Mouse (Mus musculus) MEL (cell line): ENCODE results near the gene Phf21b. TPM values are rescaled to one million over a fixed set of nuclear protein-coding genes. Genes with fewer than 3 reads are reported as not detected.

Experiments
- DNase-seq: peaks from one replicate; pipeline ENCODE4 v3.0.0; 2011; ENCODE audit warnings: low read depth, low spot score
- H3K27ac ChIP-seq: 2 replicates; pipeline ENCODE4 v1.5.1; 2012; ENCODE audit warnings: low read depth, mild to moderate bottlenecking, control low read depth, low read length, moderate library complexity; ENCODE audit not compliant: control insufficient read depth
- H3K27me3 ChIP-seq, 2 experiments: fragments of 150-350 bp in 1 of 2; sonication (generic) in 1 of 2; 2 replicates each; pipeline ENCODE4 v1.6.1; 2012; ENCODE audit warnings: low read length in 2 of 2, mild to moderate bottlenecking in 2 of 2, improper control_type of control experiment in 1 of 2, moderate library complexity in 1 of 2; ENCODE audit not compliant: insufficient read depth in 2 of 2, control insufficient read depth in 1 of 2
- H3K36me3 ChIP-seq, 2 experiments: 2 replicates each; pipeline ENCODE4 v1.6.1; 2012 to 2014; ENCODE audit warnings: low read length in 2 of 2, improper control_type of control experiment in 1 of 2, inconsistent platforms in 1 of 2, mild to moderate bottlenecking in 1 of 2; ENCODE audit not compliant: insufficient read depth in 2 of 2, control insufficient read depth in 1 of 2
- H3K4me1 ChIP-seq, 2 experiments: fragments of 150-350 bp in 1 of 2; sonication (generic) in 1 of 2; 2 replicates each; pipeline ENCODE4 v1.6.1; 2012; ENCODE audit warnings: low read length in 2 of 2, improper control_type of control experiment in 1 of 2, mild to moderate bottlenecking in 1 of 2; ENCODE audit not compliant: insufficient read depth in 2 of 2, control insufficient read depth in 1 of 2
- H3K4me3 ChIP-seq, 2 experiments: fragments of 150-350 bp in 1 of 2; sonication (generic) in 1 of 2; 2 replicates each; pipeline ENCODE4 v1.5.1; 2012; ENCODE audit warnings: low read depth in 2 of 2, low read length in 2 of 2, mild to moderate bottlenecking in 2 of 2, moderate library complexity in 2 of 2, control low read depth in 1 of 2, improper control_type of control experiment in 1 of 2; ENCODE audit not compliant: control insufficient read depth in 1 of 2, insufficient read depth in 1 of 2
- H3K79me2 ChIP-seq: 2 replicates; pipeline ENCODE4 v1.6.1; 2012; ENCODE audit warnings: mild to moderate bottlenecking, low read length, moderate library complexity; ENCODE audit not compliant: control insufficient read depth, poor library complexity, insufficient read depth
- H3K9ac ChIP-seq: 2 replicates; pipeline ENCODE4 v1.6.1; 2012; ENCODE audit warnings: low read depth, mild to moderate bottlenecking, control low read depth, low read length, moderate library complexity; ENCODE audit not compliant: control insufficient read depth, poor library complexity, severe bottlenecking
- H3K9me3 ChIP-seq: fragments of 150-350 bp; sonication (generic); replicated peaks from 2 replicates; pipeline ENCODE4 v1.6.1; 2012; ENCODE audit warnings: mild to moderate bottlenecking, low read length, improper control_type of control experiment, moderate library complexity; ENCODE audit not compliant: insufficient read depth
- BHLHE40 ChIP-seq: IDR thresholded peaks from 2 replicates; pipeline ENCODE4 v1.6.1; 2012; ENCODE audit warnings: low read depth, mild to moderate bottlenecking, inconsistent platforms, low read length, improper control_type of control experiment, borderline replicate concordance
- CHD1 ChIP-seq: IDR thresholded peaks from 2 replicates; pipeline ENCODE4 v1.6.1; 2012; ENCODE audit warnings: low read depth, mild to moderate bottlenecking, inconsistent platforms, low read length, improper control_type of control experiment
- ELF1 ChIP-seq: IDR thresholded peaks from 2 replicates; pipeline ENCODE4 v1.6.1; 2014; ENCODE audit warnings: low read depth, mild to moderate bottlenecking, inconsistent platforms, low read length, improper control_type of control experiment, moderate library complexity
- EP300 ChIP-seq, 2 experiments: IDR thresholded peaks; 2 replicates each; pipeline ENCODE4 v1.6.1; 2011; ENCODE audit warnings: improper control_type of control experiment in 2 of 2, low read length in 2 of 2, low read depth in 1 of 2, mild to moderate bottlenecking in 1 of 2
- ETS1 ChIP-seq: IDR thresholded peaks from 2 replicates; pipeline ENCODE4 v1.6.1; 2012; ENCODE audit warnings: low read depth, mild to moderate bottlenecking, inconsistent platforms, low read length, improper control_type of control experiment, moderate library complexity
- GABPA ChIP-seq: IDR thresholded peaks from 2 replicates; pipeline ENCODE4 v1.6.1; 2012; ENCODE audit warnings: low read depth, mild to moderate bottlenecking, inconsistent platforms, low read length, improper control_type of control experiment, moderate library complexity
- JUND ChIP-seq: IDR thresholded peaks from 2 replicates; pipeline ENCODE4 v1.6.1; 2011; ENCODE audit warnings: low read depth, mild to moderate bottlenecking, improper control_type of control experiment, low read length
- MAFK ChIP-seq: IDR thresholded peaks from 2 replicates; pipeline ENCODE4 v1.6.1; 2011; ENCODE audit warnings: low read depth, mild to moderate bottlenecking, low read length, improper control_type of control experiment, borderline replicate concordance
- MAZ ChIP-seq: IDR thresholded peaks from 2 replicates; pipeline ENCODE4 v1.6.1; 2012; ENCODE audit warnings: low read depth, mild to moderate bottlenecking, inconsistent platforms, low read length, improper control_type of control experiment
- MYB ChIP-seq: IDR thresholded peaks from 2 replicates; pipeline ENCODE4 v1.6.1; 2011; ENCODE audit warnings: mild to moderate bottlenecking, low read depth, low read length, improper control_type of control experiment
- NELFE ChIP-seq: IDR thresholded peaks from 2 replicates; pipeline ENCODE4 v1.6.1; 2011; ENCODE audit warnings: low read depth, low read length, improper control_type of control experiment
- POLR2AphosphoS2 ChIP-seq: IDR thresholded peaks from 2 replicates; pipeline ENCODE4 v1.6.1; 2011; ENCODE audit warnings: low read length, improper control_type of control experiment
- POLR2AphosphoS5 ChIP-seq: IDR thresholded peaks from 2 replicates; pipeline ENCODE4 v1.6.1; 2012; ENCODE audit warnings: low read depth, borderline replicate concordance, mild to moderate bottlenecking, inconsistent platforms, low read length, moderate library complexity, mixed read lengths
- RCOR1 ChIP-seq: IDR thresholded peaks from 2 replicates; pipeline ENCODE4 v1.6.1; 2012; ENCODE audit warnings: low read depth, mild to moderate bottlenecking, inconsistent platforms, low read length, improper control_type of control experiment
- SIN3A ChIP-seq: IDR thresholded peaks from 2 replicates; pipeline ENCODE4 v1.6.1; 2012; ENCODE audit warnings: low read length, improper control_type of control experiment, inconsistent platforms
- SMC3 ChIP-seq: IDR thresholded peaks from 2 replicates; pipeline ENCODE4 v1.6.1; 2011; ENCODE audit warnings: low read depth, low read length, improper control_type of control experiment
- TCF12 ChIP-seq: IDR thresholded peaks from 2 replicates; pipeline ENCODE4 v1.6.1; 2014; ENCODE audit warnings: low read depth, mild to moderate bottlenecking, inconsistent platforms, low read length, improper control_type of control experiment, moderate library complexity
- UBTF ChIP-seq: IDR thresholded peaks from 2 replicates; pipeline ENCODE4 v1.6.1; 2012; ENCODE audit warnings: low read depth, mild to moderate bottlenecking, inconsistent platforms, low read length, improper control_type of control experiment, moderate library complexity, borderline replicate concordance; ENCODE audit not compliant: insufficient read depth
- USF1 ChIP-seq: IDR thresholded peaks from 2 replicates; pipeline ENCODE4 v1.6.1; 2014; ENCODE audit warnings: low read depth, mild to moderate bottlenecking, inconsistent platforms, low read length, improper control_type of control experiment, moderate library complexity
- USF2 ChIP-seq, 2 experiments: IDR thresholded peaks; 2 replicates each; pipeline ENCODE4 v1.6.1; 2011 to 2012; ENCODE audit warnings: improper control_type of control experiment in 2 of 2, low read length in 2 of 2, borderline replicate concordance in 1 of 2, inconsistent platforms in 1 of 2, low read depth in 1 of 2, mild to moderate bottlenecking in 1 of 2; ENCODE audit not compliant: insufficient read depth in 1 of 2
- ZC3H11A ChIP-seq: IDR thresholded peaks from 2 replicates; pipeline ENCODE4 v1.6.1; 2012; ENCODE audit warnings: low read depth, mild to moderate bottlenecking, inconsistent platforms, low read length, improper control_type of control experiment
- ZMIZ1 ChIP-seq: IDR thresholded peaks from 2 replicates; pipeline ENCODE4 v1.6.1; 2012; ENCODE audit warnings: low read depth, mild to moderate bottlenecking, inconsistent platforms, low read length, improper control_type of control experiment, moderate library complexity
- polyA plus RNA-seq, 2 experiments: library from polyadenylated mRNA; stranded (reverse) in 1 of 2; unstranded in 1 of 2; fragments of >175 nt in 1 of 2; fragments of >200 nt in 1 of 2; gene quantifications; 2 replicates each; pipeline versions ENCODE4 v1.2.1 to v1.2.4; 2012; ENCODE audit warnings: low replicate concordance in 2 of 2, low read depth in 1 of 2; ENCODE audit not compliant: insufficient read length in 2 of 2, insufficient read depth in 1 of 2, missing spikeins in 1 of 2
- total RNA-seq: library from RNA; depleted of rRNA; stranded (reverse); fragments of 300-350 nt; gene quantifications from 2 replicates; pipeline ENCODE4 v1.2.3, GENCODE M21; 2012

Gene Phf21b
- total and polyA plus RNA-seq, 3 experiments = 4.7 to 14.7 TPM; not detected in 1

DNA sequence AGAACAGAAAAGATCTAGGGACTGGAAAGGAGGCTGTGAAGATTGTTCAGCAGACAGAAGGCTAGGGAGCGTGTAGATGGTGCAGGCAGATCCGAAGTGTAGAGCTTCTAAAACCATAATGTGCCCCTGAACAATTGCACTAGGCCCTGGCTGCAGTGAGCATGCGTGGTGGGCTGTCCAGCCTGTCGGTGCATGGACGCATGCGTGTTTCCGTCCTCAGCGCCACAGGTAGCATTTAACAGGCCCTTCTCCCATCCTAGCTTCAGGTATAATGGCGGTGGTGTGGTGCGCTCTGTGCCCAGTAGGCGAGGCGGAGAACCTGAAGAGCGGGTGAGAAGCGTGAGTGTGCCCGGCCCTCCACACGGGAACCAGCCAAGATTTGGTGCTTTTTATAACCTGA, 71.0 kb downstream of the Phf21b start:
- no peaks in the 10 kb centered on the region for H3K36me3 ChIP-seq
- TF ChIP-seq USF2 (IDR thresholded peaks at IDR 0.05; ENCODE audit: borderline replicate concordance in 1 of 2, insufficient read depth in 1 of 2, low read depth in 1 of 2, low read length in 2 of 2) (no peak), EP300 (IDR thresholded peaks at IDR 0.05; ENCODE audit: low read depth in 1 of 2, low read length in 2 of 2) (no peak), RCOR1 (no peak), POLR2AphosphoS5 (no peak), GABPA (no peak)
- TF ChIP-seq, all 39 proteins: peak for 0
- H3K27me3 ChIP-seq = no peaks in the 10 kb centered on the region

DNA sequence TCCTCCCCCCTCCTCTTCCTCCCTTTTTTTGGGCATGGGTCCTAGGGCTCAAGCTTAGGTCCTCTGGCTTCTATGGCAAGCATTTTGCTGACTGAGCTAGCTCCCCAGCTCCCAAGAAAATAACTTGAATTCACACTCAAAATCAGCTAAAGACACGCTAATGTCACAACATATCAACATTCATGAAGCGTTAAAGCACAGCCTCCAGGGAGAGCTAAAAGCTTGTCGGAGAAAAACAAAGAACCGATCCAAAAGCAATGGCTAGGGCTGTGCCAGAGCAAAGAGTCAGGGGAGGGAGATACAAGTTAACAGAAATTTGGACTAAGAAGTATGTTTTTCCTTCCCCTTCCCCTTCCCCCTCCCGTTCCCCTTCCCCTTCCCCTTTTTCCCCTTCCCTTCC, 77.3 kb downstream of the Phf21b start:
- Histone ChIP-seq H3K79me2 (no peaks in the 10 kb centered on the region), H3K9me3 (no peaks in the 10 kb centered on the region), H3K27ac (no peak overlapping the region), H3K4me1 (peaks cover 0 to 17% of the 10 kb centered on the region in 2 experiments; a peak in 3 of 4 replicates), H3K27me3 (no peaks in the 10 kb centered on the region), H3K9ac (no peak overlapping the region), H3K36me3 (no peaks in the 10 kb centered on the region; a peak in 1 of 4 replicates), H3K4me3 (no peak overlapping the region)
- TF ChIP-seq TCF12 (no peak), SMC3 (no peak), USF1 (no peak), BHLHE40 (no peak), USF2 (IDR thresholded peaks at IDR 0.05; ENCODE audit: borderline replicate concordance in 1 of 2, insufficient read depth in 1 of 2, low read depth in 1 of 2, low read length in 2 of 2) (no peak), MAZ (no peak), ZMIZ1 (no peak), SIN3A (no peak), ZC3H11A (no peak), RCOR1 (no peak), EP300 (IDR thresholded peaks at IDR 0.05; ENCODE audit: low read depth in 1 of 2, low read length in 2 of 2) (no peak), CHD1 (no peak), JUND (no peak), POLR2AphosphoS2 (no peak), ELF1 (no peak), ETS1 (no peak), UBTF (no peak), MAFK (no peak), MYB (no peak), NELFE (no peak)
- no peak for DNase-seq

More for the DNA sequence above, 71.0 kb downstream of the Phf21b start:
- H3K4me1 ChIP-seq = no peaks in the 10 kb centered on the region
- no peak overlapping the region for H3K9ac ChIP-seq
- no peak overlapping the region for H3K4me3 ChIP-seq
- no peaks in the 10 kb centered on the region for H3K9me3 ChIP-seq
- no peaks in the 10 kb centered on the region for H3K79me2 ChIP-seq
- no peak for DNase-seq
- H3K27ac ChIP-seq = no peak overlapping the region
